ENCODE assay signal across 7 mouse cellular contexts in genomic region chr8:126978535-126978934, GRCm38 (mm10). TPM values are rescaled to one million over a fixed set of nuclear protein-coding genes. Genes with fewer than 3 reads are reported as not detected.
DNase-seq lines count a peak whose midpoint lies in the region; ATAC-seq and TF ChIP-seq lines count a peak whose summit lies in the region.
"Not testable (repeated sequence)": the region's sequence is repeated elsewhere in the genome, so short reads cannot be mapped to it uniquely, and the experiment has no call there.

No protein-coding gene starts in this region.

- TF ChIP-seq POLR2A in small intestine, adult 2 months (IDR thresholded peaks at IDR 0.05; ENCODE audit: low read depth, low read length), result not testable (repeated sequence)

- not testable (repeated sequence) for DNase-seq in forebrain, postnatal 0 days; heart, postnatal 0 days (ENCODE audit: low spot score); liver, embryonic 11.5 days (ENCODE audit: low spot score)

- not testable (repeated sequence) for H3K9me3 ChIP-seq in embryonic facial prominence, embryonic 13.5 days; forebrain, postnatal 0 days (ENCODE audit: low read length); heart, postnatal 0 days (replicated peaks; ENCODE audit: control insufficient read depth, low read length); kidney, embryonic 15.5 days (replicated peaks); liver, embryonic 11.5 days (ENCODE audit: control insufficient read depth, low read length); lung, embryonic 16.5 days (ENCODE audit: control insufficient read depth, low read length)

- H3K4me3 ChIP-seq in embryonic facial prominence, embryonic 13.5 days, result peak overlapping the region; percentile 32; the same call in 1 of the 2 replicates
- H3K4me3 ChIP-seq in forebrain, postnatal 0 days (ENCODE audit: low read depth, low read length), result peak overlapping the region; percentile 17; the same call in 1 of the 2 replicates
- H3K4me3 ChIP-seq in heart, postnatal 0 days (ENCODE audit: low read depth, low read length), result peak overlapping the region; percentile 44
- H3K4me3 ChIP-seq in kidney, embryonic 15.5 days (replicated peaks), result peak overlapping the region; percentile 44; the same call in 1 of the 2 replicates
- H3K4me3 ChIP-seq in liver, embryonic 11.5 days (ENCODE audit: low read depth, low read length), result peak overlapping the region; percentile 23
- peak overlapping the region; percentile 43 for H3K4me3 ChIP-seq in lung, embryonic 16.5 days (ENCODE audit: low read length)
- H3K4me3 ChIP-seq in small intestine, adult 2 months (ENCODE audit: low read depth, low read length), result not testable (repeated sequence)

- not testable (repeated sequence) for H3K9ac ChIP-seq in embryonic facial prominence, embryonic 13.5 days; forebrain, postnatal 0 days; heart, postnatal 0 days (replicated peaks; ENCODE audit: low read depth, low read length); kidney, embryonic 15.5 days; liver, embryonic 11.5 days (ENCODE audit: low read depth, low read length); lung, embryonic 16.5 days (ENCODE audit: low read length)

- not testable (repeated sequence) for H3K4me1 ChIP-seq in embryonic facial prominence, embryonic 13.5 days; forebrain, postnatal 0 days (ENCODE audit: insufficient read depth); heart, postnatal 0 days (ENCODE audit: control insufficient read depth, insufficient read depth); kidney, embryonic 15.5 days; liver, embryonic 11.5 days (replicated peaks; ENCODE audit: control insufficient read depth, insufficient read depth, low read length); lung, embryonic 16.5 days (replicated peaks; ENCODE audit: control insufficient read depth, insufficient read depth, low read length); small intestine, adult 2 months (ENCODE audit: control insufficient read depth, insufficient read depth, insufficient read length, low read length)

- not testable (repeated sequence) for H3K27ac ChIP-seq in embryonic facial prominence, embryonic 13.5 days; forebrain, postnatal 0 days (ENCODE audit: low read depth, low read length); heart, postnatal 0 days (ENCODE audit: low read depth); kidney, embryonic 15.5 days; liver, embryonic 11.5 days (ENCODE audit: low read depth, low read length); lung, embryonic 16.5 days (ENCODE audit: low read length)
- peak overlapping the region; percentile 98 for H3K27ac ChIP-seq in small intestine, adult 2 months (ENCODE audit: insufficient read depth, low read depth, low read length)

- peaks cover 22% of the 10 kb centered on the region for H3K27me3 ChIP-seq in embryonic facial prominence, embryonic 13.5 days
- not testable (repeated sequence) for H3K27me3 ChIP-seq in forebrain, postnatal 0 days (ENCODE audit: insufficient read depth, low read length); heart, postnatal 0 days (ENCODE audit: control insufficient read depth, insufficient read depth, low read length); liver, embryonic 11.5 days (replicated peaks; ENCODE audit: control insufficient read depth, insufficient read depth, low read length); lung, embryonic 16.5 days (ENCODE audit: control insufficient read depth, insufficient read depth, low read depth, low read length); small intestine, adult 2 months (ENCODE audit: control insufficient read depth, insufficient read depth, low read length)
- peaks cover 29% of the 10 kb centered on the region for H3K27me3 ChIP-seq in kidney, embryonic 15.5 days

- 47% methylated on average over 2 of the region's 3 CpGs for WGBS in embryonic facial prominence, embryonic 13.5 days
- WGBS in forebrain, postnatal 0 days, result 25% methylated on average over 2 of the region's 3 CpGs
- WGBS in heart, postnatal 0 days, result 47% methylated on average over 2 of the region's 3 CpGs
- WGBS in kidney, embryonic 15.5 days, result 44% methylated on average over 2 of the region's 3 CpGs
- WGBS in liver, embryonic 11.5 days, result 47% methylated on average over 2 of the region's 3 CpGs
- WGBS in lung, embryonic 16.5 days, result 24% methylated on average over 2 of the region's 3 CpGs
- WGBS in small intestine, adult 2 months, result 5% methylated on average over 2 of the region's 3 CpGs

- H3K36me3 ChIP-seq in embryonic facial prominence, embryonic 13.5 days; forebrain, postnatal 0 days (ENCODE audit: insufficient read depth); heart, postnatal 0 days (replicated peaks; ENCODE audit: control insufficient read depth, insufficient read depth, low read length); kidney, embryonic 15.5 days; liver, embryonic 11.5 days (ENCODE audit: control insufficient read depth, insufficient read depth, low read length); lung, embryonic 16.5 days (ENCODE audit: control insufficient read depth, insufficient read depth, low read length); small intestine, adult 2 months (ENCODE audit: control insufficient read depth, insufficient read depth, low read length): not testable (repeated sequence)

- TF ChIP-seq EP300 in heart, postnatal 0 days (IDR thresholded peaks at IDR 0.05; ENCODE audit: low read depth), result not testable (repeated sequence)

- peak overlapping the region; percentile 51 for H3K4me2 ChIP-seq in embryonic facial prominence, embryonic 13.5 days
- H3K4me2 ChIP-seq in forebrain, postnatal 0 days (ENCODE audit: low read depth), result not testable (repeated sequence)
- H3K4me2 ChIP-seq in heart, postnatal 0 days (ENCODE audit: low read depth, low read length), result peak overlapping the region; percentile 61
- peak overlapping the region; percentile 58 for H3K4me2 ChIP-seq in kidney, embryonic 15.5 days
- H3K4me2 ChIP-seq in liver, embryonic 11.5 days, result peak overlapping the region; percentile 48
- peak overlapping the region; percentile 58 for H3K4me2 ChIP-seq in lung, embryonic 16.5 days (ENCODE audit: low read depth, low read length)

- not testable (repeated sequence) for TF ChIP-seq CTCF in forebrain, postnatal 0 days (IDR thresholded peaks at IDR 0.05; ENCODE audit: low read depth); heart, postnatal 0 days (IDR thresholded peaks at IDR 0.05; ENCODE audit: low read depth); small intestine, adult 2 months (IDR thresholded peaks at IDR 0.05; ENCODE audit: extremely low read depth, insufficient read length, insufficient replicate concordance, low read depth, low read length)

- ATAC-seq in embryonic facial prominence, embryonic 13.5 days (ENCODE audit: insufficient number of reproducible peaks, insufficient read depth, low FRiP score, low TSS enrichment, low read depth); forebrain, postnatal 0 days; heart, postnatal 0 days (ENCODE audit: insufficient read depth, low read depth); kidney, embryonic 15.5 days (replicated peaks; ENCODE audit: low FRiP score); liver, embryonic 11.5 days (replicated peaks; ENCODE audit: low FRiP score); lung, embryonic 16.5 days (ENCODE audit: low read depth): not testable (repeated sequence)

RNA-seq across cellular contexts. Expression of gene Rbm34, which starts 7.7 kb away (rescaled TPM):
- polyA plus RNA-seq in embryonic facial prominence, embryonic 13.5 days (2015; fragmentation: Nextera tagmentation; extraction: Ambion mirVana), result 25.3 and 31.7 TPM in 2 replicates
- 24.7 and 26.1 TPM in 2 replicates for total RNA-seq in forebrain, postnatal 0 days (2014; rRNA removed)
- 23.2 and 31.1 TPM in 2 replicates for polyA plus RNA-seq in forebrain, postnatal 0 days (2015; fragmentation: Nextera tagmentation; extraction: Ambion mirVana)
- 1.3 and 3.9 TPM in 2 replicates for total RNA-seq in heart, postnatal 0 days (2014; rRNA removed; ENCODE audit: low replicate concordance)
- 8.0 and 8.8 TPM in 2 replicates for polyA plus RNA-seq in heart, postnatal 0 days (2015; fragmentation: Nextera tagmentation; extraction: Ambion mirVana)
- polyA plus RNA-seq in kidney, embryonic 15.5 days (2015; fragmentation: Nextera tagmentation; extraction: Ambion mirVana), result 23.5 and 26.0 TPM in 2 replicates
- 30.5 and 32.4 TPM in 2 replicates for polyA plus RNA-seq in liver, embryonic 11.5 days (2014; fragmentation: Nextera tagmentation; extraction: Ambion mirVana)
- polyA plus RNA-seq in lung, embryonic 16.5 days (2015; fragmentation: Nextera tagmentation; extraction: Ambion mirVana), result 16.7 and 17.1 TPM in 2 replicates
- polyA plus RNA-seq in small intestine, adult 2 months (2012; rRNA removed), result 0.42 and 2.6 TPM in 2 replicates

RNA-seq across cellular contexts. Expression of gene Tomm20, which starts 32.9 kb away (rescaled TPM):
- 180 and 207 TPM in 2 replicates for polyA plus RNA-seq in embryonic facial prominence, embryonic 13.5 days (2015; fragmentation: Nextera tagmentation; extraction: Ambion mirVana)
- 181 and 195 TPM in 2 replicates for total RNA-seq in forebrain, postnatal 0 days (2014; rRNA removed)
- polyA plus RNA-seq in forebrain, postnatal 0 days (2015; fragmentation: Nextera tagmentation; extraction: Ambion mirVana), result 228 and 256 TPM in 2 replicates
- total RNA-seq in heart, postnatal 0 days (2014; rRNA removed; ENCODE audit: low replicate concordance), result 52.6 and 65.3 TPM in 2 replicates
- polyA plus RNA-seq in heart, postnatal 0 days (2015; fragmentation: Nextera tagmentation; extraction: Ambion mirVana), result 203 and 213 TPM in 2 replicates
- polyA plus RNA-seq in kidney, embryonic 15.5 days (2015; fragmentation: Nextera tagmentation; extraction: Ambion mirVana), result 244 and 246 TPM in 2 replicates
- 359 and 372 TPM in 2 replicates for polyA plus RNA-seq in liver, embryonic 11.5 days (2014; fragmentation: Nextera tagmentation; extraction: Ambion mirVana)
- 188 and 206 TPM in 2 replicates for polyA plus RNA-seq in lung, embryonic 16.5 days (2015; fragmentation: Nextera tagmentation; extraction: Ambion mirVana)
- 117 and 450 TPM in 2 replicates for polyA plus RNA-seq in small intestine, adult 2 months (2012; rRNA removed)
